Mouse (Mus musculus) myocyte (in vitro differentiated cells): ENCODE measurements around the gene Adarb2.

Experiments
- CEBPB ChIP-seq: IDR thresholded peaks from 2 replicates; pipeline ENCODE4 v1.6.1; 2011; ENCODE audit warnings: mild to moderate bottlenecking, moderate library complexity; ENCODE audit not compliant: poor library complexity, insufficient read depth, severe bottlenecking
- E2F4 ChIP-seq: IDR thresholded peaks from one replicate; pipeline ENCODE4 v1.6.1; 2011; ENCODE audit warnings: mild to moderate bottlenecking, control low read depth, moderate library complexity; ENCODE audit not compliant: insufficient read depth
- MAX ChIP-seq: IDR thresholded peaks from one replicate; pipeline ENCODE4 v1.6.1; 2011; ENCODE audit warnings: low read depth, mild to moderate bottlenecking, control low read depth
- MYOD1 ChIP-seq, 3 experiments: IDR thresholded peaks; one replicate each; pipeline ENCODE4 v1.6.1; 2011; ENCODE audit warnings: control low read depth in 2 of 3, low read depth in 2 of 3, mild to moderate bottlenecking in 2 of 3, moderate library complexity in 1 of 3; ENCODE audit not compliant: insufficient read length in 2 of 3, control insufficient read depth in 1 of 3
- MYOG ChIP-seq, 3 experiments: IDR thresholded peaks; one replicate each; pipeline ENCODE4 v1.6.1; 2011; ENCODE audit warnings: control low read depth in 2 of 3, low read depth in 2 of 3, mild to moderate bottlenecking in 2 of 3; ENCODE audit not compliant: insufficient read length in 2 of 3, control insufficient read depth in 1 of 3, insufficient read depth in 1 of 3
- POLR2A ChIP-seq: IDR thresholded peaks from one replicate; pipeline ENCODE4 v1.6.1; 2011; ENCODE audit warnings: low read depth, mild to moderate bottlenecking, control low read depth, moderate library complexity; ENCODE audit not compliant: insufficient read length
- POLR2AphosphoS2 ChIP-seq: IDR thresholded peaks from one replicate; pipeline ENCODE4 v1.6.1; 2011; ENCODE audit warnings: low read depth, control low read depth; ENCODE audit not compliant: insufficient read length
- TCF3 ChIP-seq: IDR thresholded peaks from one replicate; pipeline ENCODE4 v1.6.1; 2011; ENCODE audit warnings: low read depth, control low read depth; ENCODE audit not compliant: insufficient read length
- USF1 ChIP-seq: IDR thresholded peaks from one replicate; pipeline ENCODE4 v1.6.1; 2011; ENCODE audit warnings: low read depth, mild to moderate bottlenecking, control low read depth, moderate library complexity

- TF ChIP-seq TCF3: no peak
- TF ChIP-seq E2F4: no peak
- TF ChIP-seq POLR2A: no peak
- no peak for TF ChIP-seq USF1
- TF ChIP-seq MYOD1 (IDR thresholded peaks at IDR 0.05; ENCODE audit: control insufficient read depth in 1 of 3, insufficient read length in 2 of 3, low read depth in 2 of 3): no peak
- no peak for TF ChIP-seq MAX
- TF ChIP-seq CEBPB: no peak
- TF ChIP-seq MYOG (IDR thresholded peaks at IDR 0.05; ENCODE audit: control insufficient read depth in 1 of 3, insufficient read depth in 1 of 3, insufficient read length in 2 of 3, low read depth in 2 of 3): no peak
- no peak for TF ChIP-seq POLR2AphosphoS2
These were observed 495.8 kb downstream of the Adarb2 start for GRCm38 (mm10) chr13:8698451-8698850.
